Mouse (Mus musculus) stomach, postnatal 0 days (tissue): Measurements from ENCODE around the gene Nubp2.

Source experiments
- CTCF ChIP-seq: IDR thresholded peaks from 2 replicates; pipeline ENCODE4 v1.5.1; 2016; ENCODE audit warnings: antibody characterized with exemption, low read depth, mild to moderate bottlenecking, moderate library complexity
- EP300 ChIP-seq: optimal IDR thresholded peaks from 2 replicates; pipeline ENCODE3; 2016; ENCODE audit warnings: antibody characterized with exemption

- TF ChIP-seq EP300, result no peak
- no peak for TF ChIP-seq CTCF
Measured at GRCm38 (mm10) chr17:24874405-24874745, 11.8 kb downstream of the Nubp2 start.
